Mouse (Mus musculus): ENCODE results near the gene Hmcn1. TPM values are rescaled to one million over a fixed set of nuclear protein-coding genes. Genes with fewer than 3 reads are reported as not detected.

Gene Hmcn1
- polyA plus RNA-seq, 1 experiment, result 0.25 TPM

GRCm38 (mm10) chr1:150984092-150984503, 9.1 kb downstream of the Hmcn1 start:
- Histone ChIP-seq H3K4me3 (replicated peaks; ENCODE audit: control insufficient read depth, low read depth, low read length) (no peak overlapping the region), H3K4me1 (ENCODE audit: control insufficient read depth, insufficient read depth, low read length) (no peaks in the 10 kb centered on the region), H3K27ac (ENCODE audit: control insufficient read depth, insufficient read depth, low read depth, low read length, poor library complexity) (no peak overlapping the region)
- 82% methylated on average over 6 of the region's 6 CpGs for WGBS
- TF ChIP-seq CTCF (IDR thresholded peaks at IDR 0.05; ENCODE audit: control insufficient read depth, insufficient read depth, low read length), result no peak
- TF ChIP-seq POLR2A (IDR thresholded peaks at IDR 0.05; ENCODE audit: borderline replicate concordance, control insufficient read depth, low read depth, low read length), result no peak

GRCm38 (mm10) chr1:150978651-150979050, 14.6 kb downstream of the Hmcn1 start:
- Histone ChIP-seq H3K27ac (ENCODE audit: control insufficient read depth, insufficient read depth, low read depth, low read length, poor library complexity) (no peak overlapping the region), H3K4me1 (ENCODE audit: control insufficient read depth, insufficient read depth, low read length) (no peaks in the 10 kb centered on the region), H3K4me3 (replicated peaks; ENCODE audit: control insufficient read depth, low read depth, low read length) (no peak overlapping the region)
- TF ChIP-seq POLR2A (IDR thresholded peaks at IDR 0.05; ENCODE audit: borderline replicate concordance, control insufficient read depth, low read depth, low read length), result no peak
- TF ChIP-seq CTCF (IDR thresholded peaks at IDR 0.05; ENCODE audit: control insufficient read depth, insufficient read depth, low read length), result no peak
- WGBS, result 84% methylated on average over 3 of the region's 3 CpGs

- H3K27ac ChIP-seq (ENCODE audit: control insufficient read depth, insufficient read depth, low read depth, low read length, poor library complexity), result no peak overlapping the region
- WGBS, result 19% methylated on average over 2 of the region's 2 CpGs
- no peak for TF ChIP-seq CTCF (IDR thresholded peaks at IDR 0.05; ENCODE audit: control insufficient read depth, insufficient read depth, low read length)
- TF ChIP-seq POLR2A (IDR thresholded peaks at IDR 0.05; ENCODE audit: borderline replicate concordance, control insufficient read depth, low read depth, low read length), result no peak
- no peaks in the 10 kb centered on the region for H3K4me1 ChIP-seq (ENCODE audit: control insufficient read depth, insufficient read depth, low read length)
- H3K4me3 ChIP-seq (replicated peaks; ENCODE audit: control insufficient read depth, low read depth, low read length), result no peak overlapping the region
These were observed 17.0 kb downstream of the Hmcn1 start for GRCm38 (mm10) chr1:150976263-150976662.

GRCm38 (mm10) chr1:150959486-150960074, 33.7 kb downstream of the Hmcn1 start:
- Histone ChIP-seq H3K4me1 (ENCODE audit: control insufficient read depth, insufficient read depth, low read length) (no peaks in the 10 kb centered on the region; the same call in 1 of the 2 replicates), H3K27ac (ENCODE audit: control insufficient read depth, insufficient read depth, low read depth, low read length, poor library complexity) (no peak overlapping the region), H3K4me3 (replicated peaks; ENCODE audit: control insufficient read depth, low read depth, low read length) (no peak overlapping the region)
- no peak for TF ChIP-seq POLR2A (IDR thresholded peaks at IDR 0.05; ENCODE audit: borderline replicate concordance, control insufficient read depth, low read depth, low read length)
- TF ChIP-seq CTCF (IDR thresholded peaks at IDR 0.05; ENCODE audit: control insufficient read depth, insufficient read depth, low read length), result no peak
- 82% methylated on average over 5 of the region's 5 CpGs for WGBS

- Histone ChIP-seq H3K4me3 (replicated peaks; ENCODE audit: control insufficient read depth, low read depth, low read length) (no peak overlapping the region), H3K27ac (ENCODE audit: control insufficient read depth, insufficient read depth, low read depth, low read length, poor library complexity) (no peak overlapping the region), H3K4me1 (ENCODE audit: control insufficient read depth, insufficient read depth, low read length) (no peaks in the 10 kb centered on the region)
- 76% methylated on average over 5 of the region's 5 CpGs for WGBS
- no peak for TF ChIP-seq CTCF (IDR thresholded peaks at IDR 0.05; ENCODE audit: control insufficient read depth, insufficient read depth, low read length)
- TF ChIP-seq POLR2A (IDR thresholded peaks at IDR 0.05; ENCODE audit: borderline replicate concordance, control insufficient read depth, low read depth, low read length), result no peak
These were observed 42.2 kb downstream of the Hmcn1 start for GRCm38 (mm10) chr1:150951004-150951403.

GRCm38 (mm10) chr1:150950046-150950445, 43.2 kb downstream of the Hmcn1 start:
- Histone ChIP-seq H3K4me3 (replicated peaks; ENCODE audit: control insufficient read depth, low read depth, low read length) (no peak overlapping the region), H3K27ac (ENCODE audit: control insufficient read depth, insufficient read depth, low read depth, low read length, poor library complexity) (no peak overlapping the region), H3K4me1 (ENCODE audit: control insufficient read depth, insufficient read depth, low read length) (no peaks in the 10 kb centered on the region)
- TF ChIP-seq POLR2A (IDR thresholded peaks at IDR 0.05; ENCODE audit: borderline replicate concordance, control insufficient read depth, low read depth, low read length), result no peak
- TF ChIP-seq CTCF (IDR thresholded peaks at IDR 0.05; ENCODE audit: control insufficient read depth, insufficient read depth, low read length), result no peak
- 72% methylated on average over 3 of the region's 3 CpGs for WGBS

GRCm38 (mm10) chr1:150948911-150949310, 44.3 kb downstream of the Hmcn1 start:
- 62% methylated on average over 2 of the region's 2 CpGs for WGBS
- TF ChIP-seq POLR2A (IDR thresholded peaks at IDR 0.05; ENCODE audit: borderline replicate concordance, control insufficient read depth, low read depth, low read length), result no peak
- TF ChIP-seq CTCF (IDR thresholded peaks at IDR 0.05; ENCODE audit: control insufficient read depth, insufficient read depth, low read length), result no peak
- H3K4me1 ChIP-seq (ENCODE audit: control insufficient read depth, insufficient read depth, low read length), result no peaks in the 10 kb centered on the region
- H3K27ac ChIP-seq (ENCODE audit: control insufficient read depth, insufficient read depth, low read depth, low read length, poor library complexity), result no peak overlapping the region
- no peak overlapping the region for H3K4me3 ChIP-seq (replicated peaks; ENCODE audit: control insufficient read depth, low read depth, low read length)

- no peaks in the 10 kb centered on the region for H3K4me1 ChIP-seq (ENCODE audit: control insufficient read depth, insufficient read depth, low read length)
- no peak overlapping the region for H3K4me3 ChIP-seq (replicated peaks; ENCODE audit: control insufficient read depth, low read depth, low read length)
- TF ChIP-seq CTCF (IDR thresholded peaks at IDR 0.05; ENCODE audit: control insufficient read depth, insufficient read depth, low read length), result no peak
- TF ChIP-seq POLR2A (IDR thresholded peaks at IDR 0.05; ENCODE audit: borderline replicate concordance, control insufficient read depth, low read depth, low read length), result no peak
- no peak overlapping the region for H3K27ac ChIP-seq (ENCODE audit: control insufficient read depth, insufficient read depth, low read depth, low read length, poor library complexity)
- WGBS, result 68% methylated on average over 2 of the region's 2 CpGs
These were observed 49.6 kb downstream of the Hmcn1 start for GRCm38 (mm10) chr1:150943601-150944000.

GRCm38 (mm10) chr1:150942143-150942542, 51.1 kb downstream of the Hmcn1 start:
- H3K4me3 ChIP-seq (replicated peaks; ENCODE audit: control insufficient read depth, low read depth, low read length), result no peak overlapping the region
- TF ChIP-seq CTCF (IDR thresholded peaks at IDR 0.05; ENCODE audit: control insufficient read depth, insufficient read depth, low read length) (no peak), POLR2A (IDR thresholded peaks at IDR 0.05; ENCODE audit: borderline replicate concordance, control insufficient read depth, low read depth, low read length) (no peak)
- WGBS, result 73% methylated on average over 2 of the region's 2 CpGs
- no peaks in the 10 kb centered on the region for H3K4me1 ChIP-seq (ENCODE audit: control insufficient read depth, insufficient read depth, low read length)
- no peak overlapping the region for H3K27ac ChIP-seq (ENCODE audit: control insufficient read depth, insufficient read depth, low read depth, low read length, poor library complexity)
